Mouse (Mus musculus) MEL (cell line): Measurements from ENCODE around the gene Pld1.

ENCODE experiments used
- CTCF ChIP-seq, 3 experiments: IDR thresholded peaks in 2 of 3; conservative IDR thresholded peaks in 1 of 3; 2 replicates each; pipeline ENCODE4 v1.5.1; 2011 to 2012; ENCODE audit warnings: low read length in 3 of 3, low read depth in 2 of 3, mild to moderate bottlenecking in 2 of 3, improper control_type of control experiment in 1 of 3, inconsistent platforms in 1 of 3, mixed read lengths in 1 of 3, moderate library complexity in 1 of 3; ENCODE audit not compliant: control insufficient read depth in 1 of 3, insufficient read depth in 1 of 3, poor library complexity in 1 of 3, severe bottlenecking in 1 of 3
- EP300 ChIP-seq, 2 experiments: IDR thresholded peaks; 2 replicates each; pipeline ENCODE4 v1.6.1; 2011; ENCODE audit warnings: improper control_type of control experiment in 2 of 2, low read length in 2 of 2, low read depth in 1 of 2, mild to moderate bottlenecking in 1 of 2
- HCFC1 ChIP-seq: IDR thresholded peaks from 2 replicates; pipeline ENCODE4 v1.6.1; 2012; ENCODE audit warnings: low read depth, mild to moderate bottlenecking, inconsistent platforms, low read length, improper control_type of control experiment, moderate library complexity
- POLR2A ChIP-seq, 2 experiments: IDR thresholded peaks; 2 replicates each; pipeline ENCODE4 v1.6.1; 2011 to 2012; ENCODE audit warnings: low read length in 2 of 2, mild to moderate bottlenecking in 2 of 2, control low read depth in 1 of 2, improper control_type of control experiment in 1 of 2, low read depth in 1 of 2, moderate library complexity in 1 of 2; ENCODE audit not compliant: control insufficient read depth in 1 of 2, insufficient read depth in 1 of 2, poor library complexity in 1 of 2
- RCOR1 ChIP-seq: IDR thresholded peaks from 2 replicates; pipeline ENCODE4 v1.6.1; 2012; ENCODE audit warnings: low read depth, mild to moderate bottlenecking, inconsistent platforms, low read length, improper control_type of control experiment

- no peak for TF ChIP-seq EP300 (IDR thresholded peaks at IDR 0.05; ENCODE audit: low read depth in 1 of 2, low read length in 2 of 2)
- TF ChIP-seq CTCF (IDR thresholded peaks at IDR 0.05 in 2 of 3, conservative IDR thresholded peaks at IDR 0.05 in 1 of 3; ENCODE audit: control insufficient read depth in 1 of 3, insufficient read depth in 1 of 3, low read depth in 2 of 3, low read length in 3 of 3, poor library complexity in 1 of 3, severe bottlenecking in 1 of 3): no peak
- no peak for TF ChIP-seq POLR2A (IDR thresholded peaks at IDR 0.05; ENCODE audit: control insufficient read depth in 1 of 2, insufficient read depth in 1 of 2, low read depth in 1 of 2, low read length in 2 of 2, poor library complexity in 1 of 2)
- TF ChIP-seq RCOR1: no peak
- TF ChIP-seq HCFC1: no peak
These were observed 6.1 kb upstream of the Pld1 start for GRCm38 (mm10) chr3:27932391-27932790.
